Mouse (Mus musculus): ENCODE measurements around the gene Manbal.

DNA sequence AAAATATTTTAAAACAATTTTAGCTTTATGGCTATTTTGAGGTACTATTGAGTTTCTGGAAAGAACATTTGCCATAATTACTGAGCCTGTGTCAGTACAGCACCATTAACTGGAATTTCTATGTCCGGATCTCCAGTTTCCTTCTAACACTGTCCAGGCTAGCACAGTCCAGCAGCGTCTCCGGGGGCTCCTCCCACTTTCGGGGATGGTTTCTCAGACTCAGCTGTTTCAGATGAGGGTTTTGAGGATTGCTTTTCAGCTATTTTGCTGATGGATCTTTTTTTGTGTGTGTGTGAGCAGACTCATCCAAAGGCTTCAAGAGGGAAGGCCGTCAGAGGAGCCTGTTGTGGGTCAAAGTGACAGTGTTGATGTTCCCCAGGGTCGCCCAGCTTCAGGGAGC is 4.3 kb downstream of the Manbal start:
- no peak for TF ChIP-seq EP300 (IDR thresholded peaks at IDR 0.05; ENCODE audit: low read depth)
- TF ChIP-seq CTCF (IDR thresholded peaks at IDR 0.05; ENCODE audit: low read depth), result no peak
